ENCODE assay signal across 21 mouse cellular contexts in the genomic region with DNA sequence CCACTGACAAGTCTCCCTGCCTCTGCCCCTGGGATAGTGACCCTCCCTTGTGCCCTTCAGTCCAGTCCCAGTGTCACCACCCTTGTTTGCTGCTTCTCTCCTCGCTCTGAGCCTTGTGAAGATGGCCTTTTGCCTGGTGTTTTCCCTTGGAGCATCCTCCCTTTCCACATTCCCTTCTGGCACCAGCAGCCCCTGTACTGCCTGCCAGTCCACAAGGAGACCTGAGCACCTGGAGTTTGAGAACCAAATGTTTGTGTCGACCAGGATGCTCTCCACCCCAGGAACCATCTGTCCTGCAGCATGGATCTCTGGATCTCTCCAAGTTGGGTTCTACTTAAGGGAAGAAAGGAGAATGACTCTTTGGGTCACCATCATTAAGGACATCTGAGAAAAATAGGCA.
DNase-seq lines count a peak whose midpoint lies in the region; ATAC-seq and TF ChIP-seq lines count a peak whose summit lies in the region.
"Had no signal": no experiment of that assay in that cellular context is flagged by ENCODE, and none has a peak within 500 bp of the region (broad histone marks: within the 10 kb centered on the region; RNA-seq: fewer than 3 reads in every experiment).

No protein-coding gene starts in this region.

- TF ChIP-seq POLR2A in cerebellum, adult 2 months (IDR thresholded peaks at IDR 0.05; ENCODE audit: borderline replicate concordance, insufficient read depth, low read length) = no peak

- peaks cover 3% of the 10 kb centered on the region; the same call in 1 of the 2 replicates for H3K4me1 ChIP-seq in neural tube, embryonic 14.5 days (ENCODE audit: control insufficient read depth, insufficient read depth, low read length)
- peaks cover 30% of the 10 kb centered on the region for H3K4me1 ChIP-seq in cerebellum, adult 2 months (ENCODE audit: control insufficient read depth, insufficient read depth, low read length)
- peaks cover 18% of the 10 kb centered on the region for H3K4me1 ChIP-seq in embryonic facial prominence, embryonic 10.5 days
- H3K4me1 ChIP-seq in liver, embryonic 12.5 days = no peaks in the 10 kb centered on the region

- H3K4me3 ChIP-seq in neural tube, embryonic 14.5 days (ENCODE audit: low read depth, low read length) = no peak overlapping the region
- H3K4me3 ChIP-seq in cerebellum, adult 2 months (replicated peaks; ENCODE audit: insufficient read depth, low read depth, low read length) = no peak overlapping the region
- no peak overlapping the region for H3K4me3 ChIP-seq in embryonic facial prominence, embryonic 10.5 days
- H3K4me3 ChIP-seq in liver, embryonic 12.5 days = no peak overlapping the region
- H3K4me3 ChIP-seq: embryonic facial prominence, embryonic 12.5 days; heart, adult 2 months; heart, embryonic 15.5 days; intestine, embryonic 15.5 days had no signal

- DNase-seq in neural tube, embryonic 10.5 days (ENCODE audit: extremely low spot score, low spot score) = no peak
- DNase-seq in cerebellum, adult 2 months = peak; percentile 56 to 64
- DNase-seq in cerebellum, postnatal 10 days = peak; percentile 44 to 45
- no peak for DNase-seq in embryonic facial prominence, embryonic 10.5 days (ENCODE audit: low spot score)
- DNase-seq in B cell, adult 2 months = no peak
- DNase-seq in spleen, postnatal 10 days (ENCODE audit: low spot score in 2 of 2) = no peak
- DNase-seq: adrenal gland, adult 2 months; adrenal gland, postnatal 25 days; embryo, embryonic 11 days; forebrain, postnatal 0 days; gastrocnemius, postnatal 14 days; heart, adult 2 months; heart, postnatal 14 days; kidney, adult 18-20 months had no signal

- no peak for TF ChIP-seq CTCF in cerebellum, adult 2 months (IDR thresholded peaks at IDR 0.05; ENCODE audit: borderline replicate concordance, insufficient read depth, low read depth, low read length)

- no peaks in the 10 kb centered on the region for H3K27me3 ChIP-seq in neural tube, embryonic 14.5 days (ENCODE audit: control insufficient read depth, insufficient read depth, low read length)
- no peaks in the 10 kb centered on the region for H3K27me3 ChIP-seq in cerebellum, adult 2 months (ENCODE audit: control insufficient read depth, insufficient read depth, low read length)
- peaks cover 12% of the 10 kb centered on the region for H3K27me3 ChIP-seq in embryonic facial prominence, embryonic 10.5 days (replicated peaks; ENCODE audit: low read depth, poor library complexity, severe bottlenecking)
- peaks cover 6% of the 10 kb centered on the region; the same call in 1 of the 2 replicates for H3K27me3 ChIP-seq in liver, embryonic 12.5 days (replicated peaks)
- H3K27me3 ChIP-seq: embryonic facial prominence, embryonic 12.5 days; heart, embryonic 15.5 days; intestine, embryonic 15.5 days had no signal

- H3K9me3 ChIP-seq in neural tube, embryonic 14.5 days (ENCODE audit: control insufficient read depth, low read length) = no peaks in the 10 kb centered on the region
- no peaks in the 10 kb centered on the region for H3K9me3 ChIP-seq in embryonic facial prominence, embryonic 10.5 days
- H3K9me3 ChIP-seq in liver, embryonic 12.5 days (replicated peaks) = no peaks in the 10 kb centered on the region
- H3K9me3 ChIP-seq: embryonic facial prominence, embryonic 12.5 days; heart, embryonic 15.5 days; intestine, embryonic 15.5 days had no signal

- ATAC-seq in neural tube, embryonic 14.5 days (ENCODE audit: low read depth) = no peak
- ATAC-seq in liver, embryonic 12.5 days = no peak
- ATAC-seq: forebrain, postnatal 0 days; intestine, embryonic 15.5 days had no signal

- no peaks in the 10 kb centered on the region for H3K36me3 ChIP-seq in neural tube, embryonic 14.5 days (ENCODE audit: control insufficient read depth, insufficient read depth, low read length)
- no peaks in the 10 kb centered on the region for H3K36me3 ChIP-seq in embryonic facial prominence, embryonic 10.5 days (replicated peaks)
- H3K36me3 ChIP-seq in liver, embryonic 12.5 days = no peaks in the 10 kb centered on the region
- H3K36me3 ChIP-seq: embryonic facial prominence, embryonic 12.5 days; heart, embryonic 15.5 days; intestine, embryonic 15.5 days had no signal

- 0 out of 2 replicates have a peak overlapping the region, but pooled peaks have one; percentile 4 for H3K27ac ChIP-seq in neural tube, embryonic 14.5 days (ENCODE audit: low read depth, low read length)
- H3K27ac ChIP-seq in cerebellum, adult 2 months (ENCODE audit: insufficient read depth, low read length) = no peak overlapping the region
- peak overlapping the region; percentile 2; the same call in 1 of the 2 replicates for H3K27ac ChIP-seq in embryonic facial prominence, embryonic 10.5 days (replicated peaks)
- no peak overlapping the region for H3K27ac ChIP-seq in liver, embryonic 12.5 days
- H3K27ac ChIP-seq: embryonic facial prominence, embryonic 12.5 days; heart, adult 2 months; heart, embryonic 15.5 days; intestine, embryonic 15.5 days had no signal

- no peak overlapping the region for H3K9ac ChIP-seq in neural tube, embryonic 14.5 days (replicated peaks; ENCODE audit: low read depth, low read length)
- no peak overlapping the region for H3K9ac ChIP-seq in liver, embryonic 12.5 days
- H3K9ac ChIP-seq: embryonic facial prominence, embryonic 12.5 days; forebrain, postnatal 0 days; heart, embryonic 15.5 days; hindbrain, embryonic 14.5 days; intestine, embryonic 15.5 days had no signal

- H3K4me2 ChIP-seq in neural tube, embryonic 14.5 days (ENCODE audit: low read depth, low read length) = no peak overlapping the region
- no peak overlapping the region for H3K4me2 ChIP-seq in liver, embryonic 12.5 days
- H3K4me2 ChIP-seq: embryonic facial prominence, embryonic 12.5 days; heart, embryonic 11.5 days; heart, embryonic 15.5 days; hindbrain, embryonic 14.5 days; intestine, embryonic 15.5 days had no signal

- 77% methylated on average over 2 of the region's 2 CpGs for WGBS in neural tube, embryonic 14.5 days
- 9% methylated on average over 2 of the region's 2 CpGs for WGBS in cerebellum, adult 2 months
- WGBS in embryonic facial prominence, embryonic 10.5 days = 90% methylated on average over 2 of the region's 2 CpGs
- WGBS in liver, embryonic 12.5 days (ENCODE audit: insufficient replicate concordance) = 53% methylated on average over 2 of the region's 2 CpGs

Comparison
In these comparisons a context has a peak if more than half of its experiments do, and no peak if none do; other contexts are left out.
1. H3K27ac ChIP-seq: peak in neural tube, embryonic 14.5 days (single experiment) and embryonic facial prominence, embryonic 10.5 days (single experiment); none in cerebellum, adult 2 months (single experiment) and liver, embryonic 12.5 days (single experiment).
2. DNase-seq: peak in cerebellum, adult 2 months (2 of 2) and cerebellum, postnatal 10 days (2 of 2); none in neural tube, embryonic 10.5 days (single experiment), embryonic facial prominence, embryonic 10.5 days (single experiment), B cell, adult 2 months (0 of 2) and spleen, postnatal 10 days (0 of 2).